Mouse (Mus musculus) gastrocnemius, postnatal 36 days (tissue): Measurements from ENCODE around the gene Tpmt. TPM values are rescaled to one million over a fixed set of nuclear protein-coding genes. Genes with fewer than 3 reads are reported as not detected.

ENCODE experiments used
- DNase-seq, 2 experiments: peaks; one replicate each; pipeline ENCODE4 v3.0.0; 2022
- intact Hi-C: fragments of 180-260 bp; cut with DNase I; formaldehyde crosslinking; loops from one replicate; pipeline ENCODE4 v1.15.1; 2025
- total RNA-seq, 2 experiments: library from RNA; stranded (reverse); gene quantifications; 2 replicates each; pipeline ENCODE4 v1.2.3; 2021

Gene Tpmt
- total RNA-seq, 2 experiments from 2014 or later = 2.7 to 4.6 TPM

GRCm38 (mm10) chr13:46987941-46988340 is 56.6 kb downstream of the Tpmt start:
- intact Hi-C loops = no loop called here
- DNase-seq = no peak

- DNase-seq = no peak
- intact Hi-C loops = no loop called here
Measured at GRCm38 (mm10) chr13:46986208-46986607, 58.3 kb downstream of the Tpmt start.

GRCm38 (mm10) chr13:46983878-46984277 is 60.7 kb downstream of the Tpmt start:
- intact Hi-C loops = no loop called here
- DNase-seq = no peak

GRCm38 (mm10) chr13:46979836-46980490 is 64.6 kb downstream of the Tpmt start:
- no peak for DNase-seq
- intact Hi-C loops = no loop called here

- DNase-seq = no peak
- intact Hi-C loops = no loop called here
Measured at GRCm38 (mm10) chr13:46976532-46976931, 68.0 kb downstream of the Tpmt start.

GRCm38 (mm10) chr13:46975930-46976329 is 68.6 kb downstream of the Tpmt start:
- intact Hi-C loops = no loop called here

GRCm38 (mm10) chr13:46975031-46975551 is 69.4 kb downstream of the Tpmt start:
- intact Hi-C loops = no loop called here
- DNase-seq = no peak

More at GRCm38 (mm10) chr13:46975930-46976329, 68.6 kb downstream of the Tpmt start:
- no peak for DNase-seq

Other genes with a start within 250 kb of the Tpmt start
- gene Kif13a, start 114.9 kb downstream of the Tpmt start, total RNA-seq = 10 to 100 TPM; 73.1 to 81.3 TPM
- gene Nhlrc1, start 29.9 kb downstream of the Tpmt start, total RNA-seq = 1 to 10 TPM; 3.5 to 4.2 TPM
- 1 to 10 TPM; 5.8 to 7.0 TPM for gene Kdm1b, start 1.2 kb downstream of the Tpmt start, total RNA-seq
- gene Dek, start 61.5 kb upstream of the Tpmt start, total RNA-seq = 10 to 100 TPM; 27.1 to 36.0 TPM
- gene Rnf144b, start 77.9 kb upstream of the Tpmt start, total RNA-seq = 10 to 100 TPM; 19.8 to 20.3 TPM